Mouse (Mus musculus) cerebellum, adult 2 months (tissue): ENCODE data around the gene Lasp1. TPM values are rescaled to one million over a fixed set of nuclear protein-coding genes. Genes with fewer than 3 reads are reported as not detected.

Experiments
- DNase-seq, 2 experiments: peaks; one replicate each; pipeline ENCODE4 v3.0.0; 2021
- H3K27ac ChIP-seq: fragments of 200-500 bp; 2 replicates; pipeline ENCODE4 v1.5.1; 2012; ENCODE audit warnings: low read length, control low read depth, inconsistent platforms; ENCODE audit not compliant: insufficient read depth
- H3K27me3 ChIP-seq: fragments of 200-500 bp; 2 replicates; pipeline ENCODE4 v1.6.1; 2012; ENCODE audit warnings: inconsistent platforms, mild to moderate bottlenecking, low read length, moderate library complexity; ENCODE audit not compliant: control insufficient read depth, insufficient read depth
- H3K4me1 ChIP-seq: fragments of 200-500 bp; 2 replicates; pipeline ENCODE4 v1.6.1; 2011; ENCODE audit warnings: low read length; ENCODE audit not compliant: control insufficient read depth, insufficient read depth
- H3K4me3 ChIP-seq: fragments of 200-500 bp; replicated peaks from 2 replicates; pipeline ENCODE3; 2011; ENCODE audit warnings: mild to moderate bottlenecking, low read depth, low read length, control low read depth; ENCODE audit not compliant: insufficient read depth
- CTCF ChIP-seq: fragments of 200-500 bp; IDR thresholded peaks from 2 replicates; pipeline ENCODE4 v1.5.1; 2011; ENCODE audit warnings: low read depth, mild to moderate bottlenecking, control low read depth, low read length, moderate library complexity, borderline replicate concordance; ENCODE audit not compliant: insufficient read depth
- POLR2A ChIP-seq: fragments of 200-500 bp; IDR thresholded peaks from 2 replicates; pipeline ENCODE4 v1.6.1; 2011; ENCODE audit warnings: low read length, control low read depth, borderline replicate concordance; ENCODE audit not compliant: insufficient read depth
- WGBS: fragments of 180-500 bp; shearing (Covaris S2); methylation state at CpG from one replicate; pipeline ENCODE4 v1.1.7; 2018; 5-methylcytosine and 5-hydroxymethylcytosine counted together
- polyA plus RNA-seq: library from polyadenylated mRNA; depleted of rRNA; stranded (reverse); fragments of >200 nt; gene quantifications from 2 replicates; pipeline ENCODE4 v1.2.3, GENCODE M21; 2012

Lasp1 gene
- polyA plus RNA-seq, 1 experiment = 74.9 TPM

DNA sequence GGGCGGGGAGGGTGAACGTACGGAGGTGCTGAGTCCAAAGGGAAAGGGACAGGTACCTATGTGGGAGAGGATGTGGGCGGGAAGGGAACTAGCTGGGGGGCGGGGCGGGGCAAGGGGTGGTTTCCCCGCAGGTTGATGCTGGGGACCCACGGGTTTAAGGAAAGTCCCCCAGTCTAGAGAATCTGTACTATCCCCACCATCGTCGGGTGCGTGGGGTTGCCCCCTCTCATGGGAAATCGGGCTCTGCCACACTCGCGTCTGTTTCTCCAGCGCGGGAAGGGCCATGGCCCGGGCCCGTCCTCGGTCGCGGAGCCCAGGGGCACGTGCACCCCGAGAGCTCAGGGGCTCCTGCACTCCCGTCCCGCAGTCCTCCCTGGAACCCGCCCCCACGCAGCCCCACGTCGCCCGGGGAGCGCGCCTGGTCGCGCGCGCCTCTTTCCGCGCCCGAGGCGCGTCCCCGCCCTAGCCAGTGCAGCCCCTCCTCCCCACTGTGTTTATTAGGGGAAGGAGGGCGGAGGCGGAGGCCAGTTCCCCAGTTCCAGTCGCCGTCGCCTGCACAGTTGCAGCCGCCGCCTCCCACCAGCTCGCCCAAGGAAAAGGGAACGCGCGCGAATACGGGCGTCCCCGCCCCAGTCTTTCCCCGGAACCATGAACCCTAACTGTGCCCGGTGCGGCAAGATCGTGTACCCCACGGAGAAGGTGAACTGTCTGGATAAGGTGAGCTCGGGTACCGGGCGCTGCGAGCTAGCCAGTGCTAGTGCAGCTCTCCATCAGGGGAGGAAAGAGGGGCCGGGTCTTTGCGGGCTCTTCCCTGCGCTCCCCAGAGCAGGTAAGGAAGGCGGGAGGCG is 570 bp downstream of the Lasp1 start:
- WGBS = under 1% methylated on average over 71 of the region's 71 CpGs
- peaks cover 15% of the 10 kb centered on the region; the same call in 1 of the 2 replicates for H3K4me1 ChIP-seq
- TF ChIP-seq CTCF = no peak
- TF ChIP-seq POLR2A = peak; percentile 86; the same call in 1 of the 2 replicates

DNA sequence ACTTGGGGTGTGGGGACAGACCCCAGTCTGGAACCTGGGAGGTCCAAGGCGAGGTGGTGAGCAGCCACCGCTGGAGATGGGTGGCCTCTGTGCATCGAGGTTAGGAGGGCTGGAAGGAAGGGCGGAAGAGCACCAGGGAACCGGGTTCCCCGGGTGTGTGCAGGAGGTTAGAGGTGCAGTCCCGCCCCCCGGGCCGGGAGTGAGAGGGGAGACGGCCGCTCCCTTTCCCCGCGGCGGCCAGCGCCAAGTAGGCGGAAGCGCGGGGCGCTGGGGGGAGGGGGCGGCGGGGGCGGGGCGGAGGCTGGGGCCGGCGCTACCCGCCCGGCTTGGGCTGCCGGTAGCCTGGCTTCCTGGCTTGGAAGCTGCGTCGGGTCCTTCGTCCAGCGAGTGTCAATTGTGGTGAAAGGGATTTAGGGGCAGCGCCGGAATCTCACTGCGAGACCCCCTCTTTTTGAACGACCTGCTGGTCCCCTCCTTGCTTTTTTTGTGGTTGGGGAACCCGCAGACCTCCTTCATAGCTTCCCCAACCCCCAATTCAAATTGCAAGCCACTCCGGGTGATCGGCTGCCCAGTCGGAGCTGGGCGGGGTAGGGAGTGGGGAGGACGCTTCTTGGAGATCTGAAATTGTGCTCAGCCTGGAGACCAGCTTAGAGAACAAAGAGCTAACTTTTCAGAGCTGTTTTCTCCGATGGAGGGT is 1.3 kb downstream of the Lasp1 start:
- 1% methylated on average over 32 of the region's 43 CpGs for WGBS
- TF ChIP-seq POLR2A (no peak), CTCF (no peak)
- DNase-seq = peak in 1 of 2 experiments; percentile 68
- peak overlapping the region; percentile 83 for H3K27ac ChIP-seq
- no peaks in the 10 kb centered on the region for H3K27me3 ChIP-seq
- H3K4me1 ChIP-seq = peaks cover 20% of the 10 kb centered on the region; the same call in 1 of the 2 replicates
- H3K4me3 ChIP-seq = peak overlapping the region; percentile 97

More for the DNA sequence above, 570 bp downstream of the Lasp1 start:
- Histone ChIP-seq H3K27ac (peak overlapping the region; percentile 83), H3K4me3 (peak overlapping the region; percentile 97), H3K27me3 (no peaks in the 10 kb centered on the region)
- peak; percentile 92 to 93 for DNase-seq

DNA sequence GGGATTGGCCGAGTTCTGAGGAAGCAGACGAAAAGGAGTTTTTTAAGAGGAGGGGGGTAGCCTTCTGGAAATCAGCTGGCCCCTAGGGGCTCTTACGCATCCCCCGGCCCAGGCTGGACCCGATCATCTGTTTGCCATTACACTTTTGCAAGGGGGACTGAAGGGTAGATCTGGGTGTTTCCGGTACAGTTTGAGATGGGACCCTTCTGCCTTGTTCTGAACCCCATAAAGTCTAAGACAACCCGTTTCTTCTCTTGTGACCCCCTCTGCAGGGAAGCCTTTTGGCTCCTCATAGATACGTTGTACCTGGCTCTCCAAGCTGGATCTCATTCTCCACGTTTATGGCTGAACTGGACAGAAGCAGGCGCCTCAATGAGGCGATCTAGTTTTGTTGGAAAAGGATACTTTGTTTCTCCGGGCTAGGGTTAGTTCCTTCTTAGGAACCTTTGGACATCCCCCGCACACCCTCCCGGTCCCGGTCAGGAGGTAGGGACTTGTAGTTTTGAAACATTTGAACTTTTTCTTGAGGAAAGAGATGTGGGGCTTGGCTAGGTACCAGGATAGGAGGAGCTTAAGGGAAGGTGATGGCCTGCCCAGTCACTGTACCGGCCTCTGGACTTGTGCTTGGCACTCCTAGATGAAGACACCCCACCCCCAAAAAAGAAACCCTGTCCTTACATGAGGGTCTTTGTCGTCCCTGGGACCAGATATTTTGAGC is 2.0 kb downstream of the Lasp1 start:
- Histone ChIP-seq H3K27ac (peak overlapping the region; percentile 68), H3K27me3 (no peaks in the 10 kb centered on the region), H3K4me1 (peaks cover 24% of the 10 kb centered on the region), H3K4me3 (peak overlapping the region; percentile 97)
- TF ChIP-seq CTCF (no peak), POLR2A (no peak)
- no peak for DNase-seq
- 6% methylated on average over 17 of the region's 17 CpGs for WGBS

DNA sequence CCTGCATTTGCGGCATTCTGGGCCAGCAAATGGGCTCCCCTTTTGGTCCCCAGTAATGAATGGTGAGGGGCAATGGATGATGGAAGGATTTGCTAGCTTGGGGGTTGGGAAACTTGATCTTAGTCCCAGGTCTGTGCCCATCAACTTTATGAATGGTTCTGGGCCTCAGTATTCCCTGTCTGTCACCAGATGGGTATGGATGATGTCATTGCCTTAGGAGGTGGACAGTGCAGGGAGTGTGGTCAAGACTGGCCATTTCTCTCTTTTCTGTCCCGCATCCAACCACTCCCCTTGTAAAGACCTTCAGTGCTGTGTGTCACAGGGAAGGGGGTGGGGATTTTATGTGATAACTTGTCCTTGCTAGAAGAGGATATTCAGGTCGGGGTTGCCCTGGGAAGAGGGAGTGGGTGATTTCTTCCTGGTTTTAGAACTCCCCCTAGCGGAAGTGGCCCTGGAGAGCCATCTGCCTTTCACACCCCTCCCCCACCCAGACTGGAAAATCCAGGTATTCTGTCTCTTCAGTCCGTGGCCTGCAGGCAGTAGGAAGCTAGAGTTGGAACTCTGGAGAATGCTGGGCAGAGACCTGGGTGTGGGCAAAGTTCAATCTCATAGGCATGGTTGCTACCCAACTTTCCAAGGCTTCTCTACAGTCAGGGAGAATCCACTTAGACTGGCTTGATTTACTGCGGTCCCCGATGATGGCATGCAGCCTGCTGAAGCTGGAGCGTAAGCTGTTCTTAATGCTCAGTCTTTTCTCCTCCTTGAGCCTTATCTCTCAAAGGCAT is 2.8 kb downstream of the Lasp1 start:
- H3K27ac ChIP-seq = peak overlapping the region; percentile 68; the same call in 1 of the 2 replicates
- H3K27me3 ChIP-seq = no peaks in the 10 kb centered on the region
- H3K4me1 ChIP-seq = peaks cover 32% of the 10 kb centered on the region
- H3K4me3 ChIP-seq = peak overlapping the region; percentile 97
- WGBS = 20% methylated on average over 8 of the region's 8 CpGs
- DNase-seq = peak; percentile 62 to 63
- TF ChIP-seq POLR2A (no peak), CTCF (peak; percentile 34; the same call in 1 of the 2 replicates)

DNA sequence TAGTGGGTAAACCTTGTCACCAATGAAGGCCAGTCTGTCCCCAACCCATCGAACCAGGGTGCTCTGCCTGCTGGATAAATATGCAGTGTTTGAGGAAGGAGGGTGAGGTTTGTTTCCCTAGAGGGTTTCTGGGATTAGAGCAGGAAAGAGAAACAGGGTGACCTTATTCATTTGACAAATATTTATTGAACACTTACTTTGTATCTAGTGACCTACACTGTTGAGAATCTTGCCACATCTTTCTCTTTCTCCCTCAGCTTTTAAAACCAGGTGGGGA is 3.3 kb downstream of the Lasp1 start:
- WGBS = 41% methylated on average over 1 of the region's 1 CpGs
- Histone ChIP-seq H3K4me1 (peaks cover 35% of the 10 kb centered on the region), H3K27me3 (no peaks in the 10 kb centered on the region), H3K27ac (0 out of 2 replicates have a peak overlapping the region, but pooled peaks have one; percentile 29), H3K4me3 (peak overlapping the region; percentile 20)
- TF ChIP-seq CTCF = no peak
- no peak for TF ChIP-seq POLR2A
- DNase-seq = no peak

DNA sequence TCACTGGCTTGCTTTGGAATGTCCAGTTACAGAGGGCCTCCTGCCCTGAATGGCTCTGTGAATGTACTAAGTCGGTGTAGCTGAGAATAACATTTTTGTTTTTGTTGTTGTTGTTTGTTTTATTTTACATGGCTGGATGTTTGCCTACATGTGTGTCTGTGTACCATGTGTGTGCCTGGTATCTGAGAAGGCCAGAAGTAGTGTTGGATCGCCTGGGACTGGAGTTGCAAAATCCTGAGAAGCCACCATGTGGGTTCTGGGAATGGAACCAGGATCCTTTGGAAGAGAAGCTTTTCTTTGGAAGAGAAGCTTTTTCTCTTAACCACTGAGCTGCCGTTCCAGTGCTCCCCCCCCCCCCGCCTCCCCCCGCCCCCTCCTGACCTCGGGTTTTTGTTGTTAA is 3.7 kb downstream of the Lasp1 start:
- TF ChIP-seq CTCF = no peak
- TF ChIP-seq POLR2A = no peak
- Histone ChIP-seq H3K4me1 (peaks cover 37% of the 10 kb centered on the region), H3K27ac (no peak overlapping the region), H3K27me3 (no peaks in the 10 kb centered on the region), H3K4me3 (no peak overlapping the region)
- DNase-seq = no peak
- 30% methylated on average over 6 of the region's 6 CpGs for WGBS

DNA sequence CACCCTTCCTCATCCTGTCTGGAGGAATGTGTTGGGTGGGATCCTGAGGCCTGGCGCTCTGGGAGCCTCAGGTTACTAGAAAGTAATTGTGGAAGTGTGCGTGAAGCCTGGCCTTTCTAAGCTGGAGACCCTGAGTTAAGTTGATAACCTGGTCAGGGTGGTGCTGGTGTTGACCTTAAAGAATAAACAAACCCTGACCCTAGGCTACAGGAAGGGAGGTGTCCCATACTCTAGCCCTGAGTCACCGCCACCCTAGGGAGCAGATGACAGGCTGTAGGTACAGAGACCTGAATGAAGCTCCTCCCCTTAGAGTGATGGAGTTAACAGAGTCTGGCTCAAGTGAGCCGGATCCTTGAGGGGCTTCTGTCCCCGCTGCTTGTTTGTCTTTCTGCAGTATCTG is 5.0 kb downstream of the Lasp1 start:
- TF ChIP-seq POLR2A (no peak), CTCF (no peak)
- 84% methylated on average over 5 of the region's 5 CpGs for WGBS
- Histone ChIP-seq H3K27ac (no peak overlapping the region), H3K4me3 (no peak overlapping the region), H3K27me3 (no peaks in the 10 kb centered on the region), H3K4me1 (peaks cover 48% of the 10 kb centered on the region)
- peak in 1 of 2 experiments; percentile 11 for DNase-seq
